Mouse (Mus musculus): ENCODE measurements around the gene Cfap61. TPM values are rescaled to one million over a fixed set of nuclear protein-coding genes. Genes with fewer than 3 reads are reported as not detected.

Gene Cfap61
- 0.49 and 0.70 TPM in 2 replicates for polyA plus RNA-seq (2012; rRNA removed)

GRCm38 (mm10) chr2:145934339-145935231 lies at the start of gene Cfap61, which contains the start of gene Crnkl1:
Gene Cfap61, plus strand, starts transcription at chr2:145934784.
Gene Crnkl1, minus strand, starts transcription at chr2:145935014.

DNA sequence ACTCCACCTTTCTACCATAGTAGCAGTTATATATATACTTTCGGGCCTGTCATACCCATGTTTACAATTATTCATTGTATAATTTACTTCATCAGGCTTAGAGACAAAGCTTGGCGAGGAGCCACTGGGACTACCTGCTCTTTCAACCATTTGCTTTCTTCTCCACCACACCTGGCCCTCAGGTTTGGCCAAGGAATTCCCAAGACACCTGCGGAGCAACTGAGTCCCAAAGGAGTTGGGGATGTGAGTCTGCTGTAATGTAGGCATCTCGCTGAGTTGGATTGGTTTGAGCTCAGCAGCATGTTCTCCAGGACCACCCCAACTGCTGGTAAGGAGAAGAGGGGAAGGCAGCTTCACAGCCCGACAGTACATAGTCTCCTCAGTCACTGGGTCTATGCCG lies 32.7 kb upstream of the Cfap61 start, which contains the start of gene Naa20:
Gene Naa20, plus strand, starts transcription at position 239 of the 400 bp plus-strand sequence.

GRCm38 (mm10) chr2:146221076-146221928 lies 286.7 kb downstream of the Cfap61 start, which contains the start of gene Insm1:
Gene Insm1, plus strand, starts transcription at chr2:146221921.

Other genes starting within 250 kb of the Cfap61 start
- gene Naa20, start 32.7 kb upstream of the Cfap61 start, polyA plus RNA-seq (2012; rRNA removed) = 51.6 and 100.0 TPM in 2 replicates
- gene Crnkl1, start 230 bp downstream of the Cfap61 start, polyA plus RNA-seq (2012; rRNA removed) = 28.2 and 38.7 TPM in 2 replicates